Mouse (Mus musculus) megakaryocyte, embryonic 14.5 days (primary cell): ENCODE results near the gene Ttc7.

Experiments used
- FLI1 ChIP-seq: IDR thresholded peaks from 2 replicates; pipeline ENCODE4 v1.6.1; 2012; ENCODE audit warnings: low read length, inconsistent platforms, mixed read lengths
- GATA1 ChIP-seq: IDR thresholded peaks from 3 replicates; pipeline ENCODE4 v1.6.1; 2012; ENCODE audit warnings: mixed read lengths, low read length, inconsistent platforms, borderline replicate concordance

- TF ChIP-seq GATA1 (no peak), FLI1 (no peak)
Observed at GRCm38 (mm10) chr17:87284482-87285040, 1.9 kb downstream of the Ttc7 start.
